7 mouse cellular contexts compared by ENCODE assay signal in the genomic region with DNA sequence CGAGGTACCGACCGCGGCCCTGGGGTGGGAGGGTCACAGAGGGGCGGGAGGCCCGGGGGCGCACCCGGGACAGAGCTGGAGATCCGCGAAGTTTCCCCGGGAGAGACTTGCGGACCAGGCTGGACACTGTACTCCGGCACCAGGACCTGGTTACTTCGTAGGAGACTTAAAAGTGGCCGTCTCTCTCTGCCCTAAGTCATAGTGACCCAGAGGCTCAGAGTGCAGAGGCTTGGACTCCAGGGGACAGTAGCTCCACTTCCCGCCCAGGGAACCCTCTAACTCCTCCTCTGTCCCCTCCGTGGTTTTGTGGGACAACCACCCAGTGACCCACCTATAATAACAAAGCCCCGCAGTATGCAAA. TPM values are rescaled to one million over a fixed set of nuclear protein-coding genes. Genes with fewer than 3 reads are reported as not detected.
DNase-seq lines count a peak whose midpoint lies in the region; ATAC-seq and TF ChIP-seq lines count a peak whose summit lies in the region.

No protein-coding gene starts in this region.

- no peak for TF ChIP-seq CTCF in lung, adult 2 months (IDR thresholded peaks at IDR 0.05; ENCODE audit: insufficient read depth, low read length)

- H3K27ac ChIP-seq in embryonic facial prominence, embryonic 15.5 days (replicated peaks): 0 out of 2 replicates have a peak overlapping the region, but pooled peaks have one; percentile 17
- no peak overlapping the region for H3K27ac ChIP-seq in intestine, embryonic 14.5 days (ENCODE audit: low read depth)
- H3K27ac ChIP-seq in midbrain, embryonic 10.5 days (replicated peaks): peak overlapping the region; percentile 80

- H3K9me3 ChIP-seq in embryonic facial prominence, embryonic 15.5 days (replicated peaks): no peaks in the 10 kb centered on the region
- H3K9me3 ChIP-seq in intestine, embryonic 14.5 days (ENCODE audit: control insufficient read depth, low read length): no peaks in the 10 kb centered on the region
- H3K9me3 ChIP-seq in midbrain, embryonic 10.5 days (replicated peaks): no peaks in the 10 kb centered on the region

- WGBS in lung, adult 2 months: under 1% methylated on average over 18 of the region's 18 CpGs
- 2% methylated on average over 17 of the region's 18 CpGs for WGBS in embryonic facial prominence, embryonic 15.5 days
- WGBS in intestine, embryonic 14.5 days: 0% methylated on average over 18 of the region's 18 CpGs
- 1% methylated on average over 18 of the region's 18 CpGs for WGBS in midbrain, embryonic 10.5 days

- no peaks in the 10 kb centered on the region for H3K4me1 ChIP-seq in lung, adult 2 months (ENCODE audit: control insufficient read depth, insufficient read depth, low read length)
- H3K4me1 ChIP-seq in embryonic facial prominence, embryonic 15.5 days: no peaks in the 10 kb centered on the region
- no peaks in the 10 kb centered on the region for H3K4me1 ChIP-seq in intestine, embryonic 14.5 days (replicated peaks; ENCODE audit: control insufficient read depth, insufficient read depth, low read length)
- H3K4me1 ChIP-seq in midbrain, embryonic 10.5 days: 0 out of 2 replicates have a peak, but pooled peaks cover 9% of the 10 kb centered on the region

- DNase-seq in lung, adult 2 months: no peak
- DNase-seq in lung, postnatal 10 days: no peak
- DNase-seq in intestine, embryonic 14.5 days (ENCODE audit: low spot score): no peak
- DNase-seq in midbrain, embryonic 10.5 days (ENCODE audit: low spot score): no peak
- DNase-seq in left cerebral cortex, adult 9 months (ENCODE audit: low spot score in 2 of 2): no peak
- no peak for DNase-seq in urinary bladder, adult 2 months (ENCODE audit: low spot score)

- no peak; the same call in 1 of the 2 replicates for ATAC-seq in embryonic facial prominence, embryonic 15.5 days (ENCODE audit: insufficient number of reproducible peaks, low FRiP score, low TSS enrichment, low read depth)
- no peak; the same call in 1 of the 2 replicates for ATAC-seq in intestine, embryonic 14.5 days (replicated peaks; ENCODE audit: low FRiP score, low TSS enrichment, low read depth)

- peak overlapping the region; percentile 91 for H3K4me2 ChIP-seq in embryonic facial prominence, embryonic 15.5 days (replicated peaks)
- peak overlapping the region; percentile 88 for H3K4me2 ChIP-seq in intestine, embryonic 14.5 days (ENCODE audit: low read length)

- H3K9ac ChIP-seq in embryonic facial prominence, embryonic 15.5 days: peak overlapping the region; percentile 47
- H3K9ac ChIP-seq in intestine, embryonic 14.5 days (ENCODE audit: low read length): peak overlapping the region; percentile 58

- TF ChIP-seq POLR2A in lung, adult 2 months (IDR thresholded peaks at IDR 0.05; ENCODE audit: borderline replicate concordance, extremely low read depth, low read depth, low read length): no peak

- no peaks in the 10 kb centered on the region for H3K36me3 ChIP-seq in embryonic facial prominence, embryonic 15.5 days
- no peaks in the 10 kb centered on the region for H3K36me3 ChIP-seq in intestine, embryonic 14.5 days (ENCODE audit: control insufficient read depth, insufficient read depth, low read length)
- no peaks in the 10 kb centered on the region for H3K36me3 ChIP-seq in midbrain, embryonic 10.5 days

- H3K27me3 ChIP-seq in embryonic facial prominence, embryonic 15.5 days: no peaks in the 10 kb centered on the region
- no peaks in the 10 kb centered on the region for H3K27me3 ChIP-seq in intestine, embryonic 14.5 days (replicated peaks; ENCODE audit: control insufficient read depth, insufficient read depth, low read length)
- no peaks in the 10 kb centered on the region for H3K27me3 ChIP-seq in midbrain, embryonic 10.5 days (ENCODE audit: low read depth, poor library complexity, severe bottlenecking)

- H3K4me3 ChIP-seq in lung, adult 2 months (replicated peaks; ENCODE audit: extremely low read depth, low read depth, low read length): peak overlapping the region; percentile 45
- H3K4me3 ChIP-seq in embryonic facial prominence, embryonic 15.5 days (replicated peaks): peak overlapping the region; percentile 68
- H3K4me3 ChIP-seq in intestine, embryonic 14.5 days (ENCODE audit: low read depth, low read length): peak overlapping the region; percentile 61
- peak overlapping the region; percentile 79 for H3K4me3 ChIP-seq in midbrain, embryonic 10.5 days

RNA-seq across cellular contexts. Expression of a gene that starts 0.4 kb away (rescaled TPM):
- 0.96 and 1.4 TPM in 2 replicates for polyA plus RNA-seq in lung, adult 2 months (2012; rRNA removed)
- polyA plus RNA-seq in embryonic facial prominence, embryonic 15.5 days (2015; fragmentation: Nextera tagmentation; extraction: Ambion mirVana): 9.5 and 9.8 TPM in 2 replicates
- polyA plus RNA-seq in intestine, embryonic 14.5 days (2014; fragmentation: Nextera tagmentation; extraction: Ambion mirVana): 10.7 and 11.4 TPM in 2 replicates
- polyA plus RNA-seq in midbrain, embryonic 10.5 days (2016; fragmentation: Nextera tagmentation; extraction: Ambion mirVana): 3.5 and 3.6 TPM in 2 replicates
- polyA plus RNA-seq in urinary bladder, adult 2 months (2012; rRNA removed): 5.3 and 7.6 TPM in 2 replicates
